Mouse (Mus musculus) granulocyte monocyte progenitor cell, adult 5-6 weeks (primary cell): ENCODE measurements around the gene Ppp1r10. TPM values are rescaled to one million over a fixed set of nuclear protein-coding genes. Genes with fewer than 3 reads are reported as not detected.

ENCODE experiments used
- ATAC-seq: replicated peaks from 2 replicates; pipeline ENCODE4 v1.8.0; 2016; ENCODE audit warnings: mild to moderate bottlenecking, moderate TSS enrichment, inconsistent platforms; ENCODE audit not compliant: poor library complexity, severe bottlenecking
- total RNA-seq, 2 experiments: library from RNA; stranded (forward) in 1 of 2; stranded (reverse) in 1 of 2; fragments of 200-712, 200-1000 nt in 1 of 2; fragments of >200 nt in 1 of 2; fragmentation: Nextera tagmentation in 1 of 2; gene quantifications; 2 replicates each; pipeline ENCODE4 v1.2.3; 2014 to 2017

Ppp1r10 gene
- 78.2 and 83.9 TPM in 2 replicates for total RNA-seq (2014; fragmentation: Nextera tagmentation)
- total RNA-seq (2017), result 79.2 and 87.5 TPM in 2 replicates

DNA sequence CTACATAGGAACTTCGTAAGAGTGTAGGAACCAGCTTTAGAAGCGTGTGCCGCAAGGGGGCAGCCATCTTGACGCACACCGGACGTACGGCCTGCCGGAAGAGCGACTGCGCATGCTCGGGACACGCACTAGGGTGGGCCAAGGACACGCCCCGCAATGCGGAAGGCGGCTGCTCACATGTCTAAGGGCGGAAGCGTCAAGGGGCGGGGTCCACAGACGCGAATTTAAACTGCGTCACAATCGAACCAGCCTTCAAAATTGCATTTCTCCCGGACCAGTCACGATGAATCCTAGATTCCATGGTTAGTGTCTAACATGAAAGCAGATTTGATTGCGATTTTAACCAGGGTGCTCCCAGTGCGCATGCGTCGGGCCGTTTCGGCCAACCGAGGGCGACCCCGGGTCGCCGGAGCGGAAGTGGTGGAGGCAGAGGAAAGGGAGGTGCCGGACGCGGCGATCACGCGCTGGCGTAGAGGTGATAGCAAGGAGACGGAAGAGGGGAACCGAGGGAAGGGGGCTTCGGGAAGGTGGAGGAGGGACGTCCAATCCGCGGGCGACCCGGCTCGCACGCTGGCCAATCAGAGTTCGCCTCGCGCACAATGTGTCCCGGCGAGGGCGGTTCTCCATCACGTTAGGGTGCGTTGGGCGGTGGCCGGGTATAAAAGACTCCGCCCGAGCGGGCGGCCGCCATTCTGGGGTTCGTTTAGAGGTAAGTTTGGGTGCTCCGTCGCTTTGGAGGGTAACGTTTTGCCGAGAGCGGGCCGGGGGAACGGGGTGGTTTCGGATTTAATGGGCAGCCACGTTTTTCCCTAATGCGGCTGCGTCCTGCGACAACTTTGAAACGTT, at the start of gene Ppp1r10, which contains the start of gene Mrps18b:
Gene Ppp1r10 (plus strand): TSS at position 138 of the 846 bp plus-strand sequence.
Gene Mrps18b (minus strand): TSS at position 93 of the 846 bp plus-strand sequence.
- ATAC-seq, result peak; percentile 80

DNA sequence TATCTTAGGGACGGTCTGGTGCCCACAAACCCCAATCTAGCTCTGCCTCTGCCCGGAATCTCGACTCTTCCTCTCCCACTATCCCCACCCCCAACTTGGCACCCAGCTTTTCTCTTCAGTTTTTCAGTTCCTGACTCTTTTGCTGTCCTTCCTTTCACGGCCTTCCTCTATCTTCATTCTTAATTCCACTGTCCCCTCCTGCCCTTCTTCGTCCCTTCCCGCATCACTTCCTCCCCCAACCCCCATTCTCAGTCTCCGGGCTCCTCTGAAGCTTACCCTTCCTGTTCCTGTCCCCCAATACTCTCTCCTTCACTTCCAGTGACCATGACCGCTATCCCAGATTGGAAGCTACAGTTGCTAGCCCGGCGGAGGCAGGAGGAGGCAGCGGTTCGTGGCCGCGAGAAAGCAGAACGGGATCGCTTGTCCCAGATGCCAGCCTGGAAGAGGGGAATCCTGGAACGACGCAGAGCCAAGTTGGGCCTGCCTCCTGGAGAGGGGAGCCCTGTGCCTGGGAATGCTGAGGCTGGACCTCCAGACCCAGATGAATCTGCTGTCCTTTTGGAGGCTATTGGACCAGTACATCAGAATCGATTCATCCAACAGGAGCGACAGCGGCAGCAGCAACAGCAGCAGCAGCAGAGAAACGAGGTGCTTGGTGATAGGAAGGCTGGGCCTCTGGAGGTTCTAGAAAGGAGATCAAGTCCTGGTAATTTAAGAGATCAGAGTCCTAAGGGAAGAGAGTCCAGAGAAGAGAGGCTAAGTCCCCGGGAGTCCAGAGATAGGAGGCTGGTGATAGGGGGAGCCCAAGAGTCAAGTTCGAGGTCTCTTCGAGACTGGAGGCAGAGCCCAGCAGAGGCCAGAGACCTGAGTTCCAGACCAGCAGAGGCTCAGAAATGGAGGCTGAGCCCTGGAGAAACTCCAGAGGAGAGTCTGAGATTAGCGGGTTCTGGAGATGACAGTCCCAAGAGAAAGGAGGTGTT, 49.0 kb upstream of the Ppp1r10 start:
- ATAC-seq, result 0 out of 2 replicates have a peak, but pooled peaks have one; percentile 4

- no peak for ATAC-seq
Observed at GRCm38 (mm10) chr17:35868165-35868820, 47.9 kb upstream of the Ppp1r10 start.

DNA sequence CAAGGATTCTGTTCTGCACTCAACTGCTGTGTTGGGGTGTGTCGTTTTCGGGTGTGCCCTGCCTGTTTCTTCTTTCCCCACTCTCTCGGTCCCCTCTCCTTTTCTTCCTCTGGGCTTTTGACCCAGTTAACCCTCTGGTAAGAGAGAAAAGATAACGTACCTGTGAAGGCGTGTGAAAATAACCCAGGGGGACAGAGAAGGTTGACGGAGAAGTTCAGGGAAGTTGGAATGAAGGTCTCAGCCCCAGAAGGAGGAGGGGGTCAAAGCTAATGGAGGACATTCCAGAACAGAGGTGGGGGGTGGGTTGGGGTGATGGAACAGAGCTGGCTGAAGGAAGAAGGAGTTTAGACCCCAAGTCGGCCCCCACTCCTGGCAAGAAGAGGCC, 47.3 kb upstream of the Ppp1r10 start:
- no peak for ATAC-seq

DNA sequence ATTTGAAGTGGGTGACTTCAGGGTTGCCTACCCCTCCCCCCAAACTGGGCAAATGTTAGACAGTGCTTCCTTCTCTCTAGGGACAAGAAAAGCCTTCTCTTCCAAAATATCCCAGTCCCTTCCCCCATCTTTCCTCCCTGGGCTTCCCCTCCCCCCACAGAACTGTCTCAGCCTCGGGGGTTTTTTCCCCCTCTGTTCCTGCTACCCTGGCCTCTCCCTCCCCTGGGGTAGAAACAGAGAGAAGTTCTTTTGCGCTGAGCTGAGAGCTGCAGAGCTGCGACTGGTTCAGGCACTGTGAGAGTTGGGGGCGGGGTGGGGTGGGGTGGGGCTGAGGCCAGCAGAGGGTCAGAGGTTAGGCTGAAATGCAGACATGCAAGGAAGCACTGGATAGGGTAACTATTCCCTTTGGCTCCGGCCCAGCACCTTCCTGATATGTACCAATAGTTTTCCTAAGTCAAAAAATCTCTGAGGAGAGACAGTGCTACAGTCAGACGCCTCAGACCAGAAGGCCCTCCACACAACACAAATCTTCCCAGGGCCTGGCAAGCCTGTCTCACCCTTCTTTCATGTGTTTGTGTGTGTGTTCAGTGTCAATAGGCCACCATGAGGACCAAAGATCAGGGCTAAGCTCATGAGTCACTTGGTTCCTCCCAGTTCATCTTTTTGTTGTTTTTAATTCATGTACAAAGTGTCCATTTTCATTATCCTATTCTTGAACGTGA, 46.7 kb upstream of the Ppp1r10 start:
- ATAC-seq, result no peak

DNA sequence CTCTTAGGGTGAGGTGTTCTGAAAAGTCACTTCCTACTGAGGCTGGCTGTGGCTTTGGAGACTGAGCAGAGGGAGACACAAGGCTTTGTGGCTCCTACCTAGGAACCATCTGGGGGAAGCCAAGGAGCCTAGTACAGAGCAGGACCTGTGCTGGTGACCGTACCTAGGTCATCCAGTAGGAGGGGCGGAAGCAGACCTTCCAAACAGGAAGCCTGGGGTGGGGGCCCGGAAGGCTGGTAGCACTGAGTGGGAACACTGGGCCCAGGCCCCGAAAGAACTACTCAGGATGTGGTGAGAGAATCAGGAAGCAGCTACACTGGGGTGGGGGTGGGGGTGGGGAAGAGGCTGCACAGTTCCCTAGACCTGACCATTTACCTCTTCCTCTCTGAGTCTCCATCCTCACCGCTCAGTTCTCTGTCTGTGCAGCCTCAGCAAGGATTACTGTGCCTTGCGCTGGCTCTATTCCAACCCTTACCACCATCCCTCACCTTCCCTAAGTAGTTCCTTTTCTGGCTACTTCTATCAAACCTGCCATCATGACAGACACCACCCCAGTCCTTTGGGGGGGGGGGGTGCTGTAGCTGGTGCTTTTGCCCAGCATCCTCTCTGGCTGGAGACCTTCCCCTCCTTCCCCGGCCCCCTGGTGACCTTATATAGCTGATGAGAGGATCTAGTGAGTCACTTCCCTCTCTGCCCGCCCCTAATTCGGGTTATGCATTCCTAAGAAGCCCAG, 45.9 kb upstream of the Ppp1r10 start:
- peak; percentile 72 for ATAC-seq

- no peak for ATAC-seq
Observed at GRCm38 (mm10) chr17:35870884-35871696, 45.1 kb upstream of the Ppp1r10 start.

- peak; percentile 47 for ATAC-seq
Observed at GRCm38 (mm10) chr17:35873774-35874519, 42.3 kb upstream of the Ppp1r10 start.

GRCm38 (mm10) chr17:35874721-35875120, 41.5 kb upstream of the Ppp1r10 start:
- ATAC-seq, result no peak

DNA sequence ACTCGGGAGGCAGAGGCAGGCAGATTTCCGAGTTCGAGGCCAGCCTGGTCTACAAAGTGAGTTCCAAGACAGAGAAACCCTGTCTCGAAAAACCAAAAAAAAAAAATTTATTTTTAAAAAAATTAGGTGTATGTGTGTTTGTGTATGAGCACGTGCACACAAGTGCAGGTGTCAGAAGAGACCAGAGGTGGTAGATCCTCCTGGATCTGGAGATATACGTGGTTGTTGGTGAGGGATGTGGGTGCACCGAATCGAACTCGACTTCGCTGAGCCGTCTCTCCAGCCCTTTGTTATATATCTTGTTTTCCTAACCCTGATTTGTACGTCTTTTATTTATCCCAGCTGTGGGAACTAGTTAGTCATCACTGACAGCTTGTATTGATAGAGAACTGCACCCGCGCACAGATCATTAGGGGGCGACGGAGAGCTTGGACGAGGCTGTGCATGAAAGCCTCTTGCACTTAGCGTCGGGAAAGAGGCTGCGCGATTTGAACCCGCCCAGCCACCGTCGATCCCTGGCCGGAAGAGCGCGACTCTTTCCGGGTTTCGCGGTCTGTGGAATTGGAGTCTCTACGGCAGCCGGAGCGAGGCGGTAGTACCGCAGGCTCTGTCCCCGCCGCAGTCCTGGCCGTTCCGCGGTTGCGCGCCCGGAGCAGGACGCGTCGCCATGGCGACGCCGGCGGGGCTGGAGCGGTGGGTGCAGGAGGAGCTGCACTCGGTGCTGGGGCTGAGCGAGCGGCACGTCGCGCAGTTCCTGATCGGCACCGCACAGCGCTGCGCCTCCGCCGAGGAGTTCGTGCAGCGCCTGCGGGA, 36.8 kb upstream of the Ppp1r10 start, which contains the start of gene Dhx16:
Gene Dhx16 (plus strand): TSS at position 575 of the 813 bp plus-strand sequence.
- ATAC-seq, result peak; percentile 96

DNA sequence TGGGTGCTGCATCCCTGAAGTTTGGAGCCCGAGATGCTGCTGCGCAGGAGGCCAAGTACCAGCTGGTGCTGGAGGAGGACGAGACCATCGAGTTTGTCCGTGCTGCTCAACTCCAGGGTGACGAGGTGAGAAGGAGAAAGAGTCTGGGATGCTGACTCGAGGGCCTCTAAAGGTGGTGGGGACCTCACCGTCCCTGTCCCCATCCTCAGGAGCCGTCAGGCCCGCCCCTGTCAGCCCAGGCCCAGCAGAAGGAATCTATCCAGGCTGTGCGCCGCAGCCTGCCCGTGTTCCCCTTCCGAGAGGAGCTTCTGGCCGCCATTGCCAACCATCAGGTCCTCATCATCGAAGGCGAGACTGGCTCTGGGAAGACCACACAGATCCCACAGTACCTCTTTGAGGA, 33.3 kb upstream of the Ppp1r10 start:
- no peak for ATAC-seq

GRCm38 (mm10) chr17:35883777-35884176, 32.5 kb upstream of the Ppp1r10 start:
- ATAC-seq, result no peak

- no peak for ATAC-seq
Observed at GRCm38 (mm10) chr17:35887725-35888124, 28.5 kb upstream of the Ppp1r10 start.

- peak; percentile 57 for ATAC-seq
Observed at GRCm38 (mm10) chr17:35896781-35897643, 19.2 kb upstream of the Ppp1r10 start, which contains the start of gene 2310061I04Rik. 2310061I04Rik (minus strand) TSS chr17:35897431.
